ENCODE assay signal across 31 mouse cellular contexts in the genomic region with DNA sequence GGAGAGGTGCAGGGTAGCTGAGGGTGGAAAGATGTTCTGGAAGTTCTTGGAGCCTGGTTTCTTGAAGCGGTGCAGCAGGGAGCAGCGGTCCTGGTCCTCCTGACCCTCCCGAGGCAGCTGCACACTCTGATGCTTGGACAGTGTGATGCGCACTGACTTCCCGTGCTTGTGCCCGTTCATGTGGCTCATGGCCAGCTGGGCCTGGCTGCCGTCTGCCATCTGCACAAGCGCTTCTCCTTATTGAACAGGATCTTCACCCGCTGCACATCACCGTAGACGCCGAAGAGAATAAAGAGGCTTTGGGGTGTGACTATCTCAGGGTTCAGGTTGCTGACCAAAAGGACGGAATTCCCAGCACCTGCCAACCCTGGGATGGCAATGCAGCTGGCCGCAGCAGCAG.
DNase-seq lines count a peak whose midpoint lies in the region; ATAC-seq and TF ChIP-seq lines count a peak whose summit lies in the region.
"Had no signal": no experiment of that assay in that cellular context is flagged by ENCODE, and none has a peak within 500 bp of the region (broad histone marks: within the 10 kb centered on the region; RNA-seq: fewer than 3 reads in every experiment).

No protein-coding gene starts in this region.

- H3K27me3 ChIP-seq in E14TG2a.4 (ENCODE audit: insufficient read depth, low read length): no peaks in the 10 kb centered on the region
- no peaks in the 10 kb centered on the region for H3K27me3 ChIP-seq in liver, embryonic 12.5 days (replicated peaks)
- H3K27me3 ChIP-seq: embryonic facial prominence, embryonic 12.5 days; forebrain, embryonic 15.5 days; heart, embryonic 15.5 days; liver, embryonic 15.5 days had no signal

- no peaks in the 10 kb centered on the region for H3K36me3 ChIP-seq in E14TG2a.4 (ENCODE audit: insufficient read depth, low read length)
- no peaks in the 10 kb centered on the region for H3K36me3 ChIP-seq in liver, embryonic 12.5 days
- H3K36me3 ChIP-seq: embryonic facial prominence, embryonic 12.5 days; forebrain, embryonic 15.5 days; heart, embryonic 10.5 days; heart, embryonic 15.5 days; liver, embryonic 15.5 days had no signal

- peak; percentile 6 for DNase-seq in cerebellum, adult 8-10 months
- peak; percentile 39 to 63 for DNase-seq in cerebellum, postnatal 25 days
- no peak for DNase-seq in gastrocnemius, postnatal 4 days (ENCODE audit: low spot score in 2 of 2)
- DNase-seq in frontal cortex, postnatal 36 days (ENCODE audit: low spot score in 2 of 2): no peak
- DNase-seq: adrenal gland, adult 2 months; embryo, embryonic 11 days; gastrocnemius, postnatal 10 days; heart, adult 11 months; kidney, adult 8-10 months; kidney, postnatal 10 days; layer of hippocampus, postnatal 36 days; liver; lung, embryonic 14.5 days; lung, postnatal 14 days; right cerebral cortex, adult 18-20 months; spleen, adult 18-20 months; thymus, adult 2 months; thymus, postnatal 36 days had no signal

- H3K4me1 ChIP-seq in E14TG2a.4 (replicated peaks; ENCODE audit: low read depth, low read length): no peaks in the 10 kb centered on the region; the same call in 1 of the 2 replicates
- no peaks in the 10 kb centered on the region for H3K4me1 ChIP-seq in liver, embryonic 12.5 days
- H3K4me1 ChIP-seq: embryonic facial prominence, embryonic 12.5 days; forebrain, embryonic 15.5 days; heart, embryonic 10.5 days; heart, embryonic 15.5 days; liver, embryonic 15.5 days had no signal

- no peak overlapping the region for H3K4me2 ChIP-seq in liver, embryonic 12.5 days
- H3K4me2 ChIP-seq: embryonic facial prominence, embryonic 12.5 days; forebrain, embryonic 15.5 days; heart, embryonic 15.5 days; liver, embryonic 15.5 days; lung, embryonic 14.5 days; midbrain, embryonic 11.5 days had no signal

- ATAC-seq in cerebellum, adult (ENCODE audit: insufficient number of reproducible peaks, low FRiP score, low TSS enrichment): peak; percentile 58
- ATAC-seq in liver, embryonic 12.5 days: no peak
- ATAC-seq: activated CD4-positive, CD25-positive, alpha-beta regulatory T cell, adult 4 months; CD4-positive, CD25-positive, alpha-beta regulatory T cell, adult 4 months; forebrain, embryonic 15.5 days; hindbrain, embryonic 16.5 days; midbrain, embryonic 16.5 days had no signal

- peak overlapping the region; percentile 43 for H3K4me3 ChIP-seq in E14TG2a.4 (replicated peaks; ENCODE audit: low read length)
- no peak overlapping the region for H3K4me3 ChIP-seq in liver, embryonic 12.5 days
- H3K4me3 ChIP-seq: embryonic facial prominence, embryonic 12.5 days; forebrain, embryonic 15.5 days; heart, embryonic 10.5 days; heart, embryonic 15.5 days; liver, embryonic 15.5 days had no signal

- no peak for TF ChIP-seq CTCF in E14TG2a.4 (conservative IDR thresholded peaks at IDR 0.05; ENCODE audit: low read length)

- no peak overlapping the region for H3K9ac ChIP-seq in liver, embryonic 12.5 days
- H3K9ac ChIP-seq: embryonic facial prominence, embryonic 12.5 days; forebrain, embryonic 15.5 days; heart, embryonic 15.5 days; liver, embryonic 15.5 days; lung, embryonic 14.5 days had no signal

- no peak overlapping the region for H3K27ac ChIP-seq in liver, embryonic 12.5 days
- H3K27ac ChIP-seq: embryonic facial prominence, embryonic 12.5 days; forebrain, embryonic 15.5 days; heart, embryonic 10.5 days; heart, embryonic 15.5 days; liver, embryonic 15.5 days had no signal

- WGBS in liver, embryonic 12.5 days (ENCODE audit: insufficient replicate concordance): 79% methylated on average over 14 of the region's 14 CpGs

- no peaks in the 10 kb centered on the region for H3K9me3 ChIP-seq in E14TG2a.4 (ENCODE audit: low read length)
- peaks cover 12% of the 10 kb centered on the region; the same call in 1 of the 2 replicates for H3K9me3 ChIP-seq in liver, embryonic 12.5 days (replicated peaks)
- H3K9me3 ChIP-seq: forebrain, embryonic 15.5 days; heart, embryonic 15.5 days; liver, embryonic 15.5 days had no signal

Comparison
In these comparisons a context has a peak if more than half of its experiments do, and no peak if none do; other contexts are left out.
1. DNase-seq: peak in cerebellum, adult 8-10 months (single experiment) and cerebellum, postnatal 25 days (2 of 2); none in gastrocnemius, postnatal 4 days (0 of 2) and frontal cortex, postnatal 36 days (0 of 2).